Mouse (Mus musculus) thymus, postnatal 14 days (tissue): Measurements from ENCODE around the gene Gm11444.
A peak's percentile ranks its signal among the peaks of the same experiment; 100 is the strongest.

Experiments used
- DNase-seq: peaks from one replicate; pipeline ENCODE4 v3.0.0; 2021

Gm11444 gene

GRCm38 (mm10) chr11:85835001-85835752, 15.0 kb downstream of the Gm11444 start:
- DNase-seq, result no peak

DNA sequence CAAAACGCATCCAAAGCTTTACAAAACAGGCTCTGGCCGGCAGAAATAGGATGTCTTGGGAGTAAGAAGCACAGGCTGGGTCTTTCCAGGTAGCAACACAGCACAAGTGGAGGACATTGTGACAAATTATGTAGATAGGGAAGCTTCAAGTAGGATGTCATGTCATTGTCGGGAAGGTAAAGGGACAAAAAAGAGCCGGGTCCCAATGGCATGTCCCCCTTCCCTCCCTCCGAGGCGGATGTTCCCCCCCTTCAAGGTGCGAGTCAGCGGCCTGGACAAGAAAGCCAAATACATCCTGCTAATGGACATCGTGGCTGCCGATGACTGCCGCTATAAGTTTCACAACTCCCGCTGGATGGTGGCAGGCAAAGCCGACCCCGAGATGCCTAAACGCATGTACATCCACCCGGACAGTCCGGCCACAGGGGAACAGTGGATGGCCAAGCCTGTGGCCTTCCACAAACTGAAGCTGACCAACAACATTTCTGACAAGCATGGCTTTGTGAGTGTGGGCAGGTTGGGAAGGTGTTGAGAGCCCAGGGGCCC, 15.7 kb downstream of the Gm11444 start:
- no peak for DNase-seq

DNA sequence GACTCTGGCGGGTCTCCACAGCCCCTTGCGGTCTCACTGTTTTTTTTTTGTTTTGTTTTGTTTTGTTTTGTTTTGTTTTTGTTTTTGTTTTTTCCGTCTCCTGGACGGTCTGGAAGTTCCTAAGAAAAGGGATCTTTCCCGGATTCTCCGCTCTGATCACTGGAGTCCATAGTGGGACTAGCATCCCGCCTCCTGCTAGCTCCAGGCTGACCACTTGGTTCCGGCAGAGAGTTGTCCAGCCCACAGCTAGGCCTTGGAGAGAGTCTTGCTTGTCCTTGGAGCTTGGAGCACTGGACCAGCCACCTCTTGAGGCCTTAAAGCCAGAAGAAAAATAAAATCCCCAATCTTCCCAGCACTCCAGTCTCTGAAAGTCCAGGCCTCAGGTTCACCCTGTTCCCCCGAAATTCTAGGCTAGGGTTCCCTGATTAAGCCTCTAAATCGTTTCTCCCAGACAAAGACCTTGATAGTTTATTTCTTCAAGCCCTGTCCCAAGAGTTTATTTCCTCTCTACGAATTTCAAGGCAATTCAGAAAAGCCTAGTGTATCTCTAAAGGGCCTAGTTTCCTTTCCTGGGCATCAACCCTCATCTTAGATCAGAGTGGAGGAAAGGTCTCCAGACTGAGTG, 16.3 kb downstream of the Gm11444 start:
- no peak for DNase-seq

- DNase-seq, result no peak
These were observed 17.0 kb downstream of the Gm11444 start for GRCm38 (mm10) chr11:85833081-85833521.

DNA sequence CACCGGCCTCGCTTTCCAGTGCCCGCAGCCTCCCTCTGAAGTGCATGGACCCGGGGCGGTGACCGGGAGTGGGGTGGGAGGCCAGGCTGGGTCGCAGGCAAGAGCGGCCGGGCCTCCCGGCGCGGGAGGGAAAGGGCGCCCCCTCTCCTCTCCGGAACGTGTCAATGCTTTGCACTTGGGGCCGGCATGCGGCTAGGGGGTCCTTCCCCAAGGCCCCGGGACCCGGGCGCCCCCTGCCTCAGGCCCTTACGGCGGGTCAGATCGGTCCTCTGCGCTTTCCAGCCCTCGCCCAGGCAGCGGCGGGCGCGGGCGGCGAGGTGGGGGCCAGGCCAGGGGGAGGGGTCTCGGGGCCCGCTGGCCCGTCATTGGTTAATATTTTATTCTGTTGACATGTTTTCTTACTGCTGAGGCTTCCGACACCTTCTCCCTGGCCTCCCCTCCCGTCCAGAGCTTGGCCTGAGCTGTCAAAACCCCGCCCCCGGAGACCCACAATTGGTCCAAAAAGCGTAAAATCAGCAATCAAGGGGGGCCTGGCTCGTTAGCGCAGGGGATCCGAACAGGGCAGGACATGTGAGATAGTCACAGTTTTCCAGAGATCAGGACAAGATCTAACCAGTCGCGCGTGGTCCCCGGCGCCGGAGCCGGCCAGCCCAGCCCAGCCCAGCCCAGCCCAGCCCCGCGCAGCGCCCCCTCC, 17.8 kb downstream of the Gm11444 start, which contains the start of gene Tbx2:
Tbx2 (plus strand) TSS at position 321 of the 694 bp plus-strand sequence.
- DNase-seq, result no peak

DNA sequence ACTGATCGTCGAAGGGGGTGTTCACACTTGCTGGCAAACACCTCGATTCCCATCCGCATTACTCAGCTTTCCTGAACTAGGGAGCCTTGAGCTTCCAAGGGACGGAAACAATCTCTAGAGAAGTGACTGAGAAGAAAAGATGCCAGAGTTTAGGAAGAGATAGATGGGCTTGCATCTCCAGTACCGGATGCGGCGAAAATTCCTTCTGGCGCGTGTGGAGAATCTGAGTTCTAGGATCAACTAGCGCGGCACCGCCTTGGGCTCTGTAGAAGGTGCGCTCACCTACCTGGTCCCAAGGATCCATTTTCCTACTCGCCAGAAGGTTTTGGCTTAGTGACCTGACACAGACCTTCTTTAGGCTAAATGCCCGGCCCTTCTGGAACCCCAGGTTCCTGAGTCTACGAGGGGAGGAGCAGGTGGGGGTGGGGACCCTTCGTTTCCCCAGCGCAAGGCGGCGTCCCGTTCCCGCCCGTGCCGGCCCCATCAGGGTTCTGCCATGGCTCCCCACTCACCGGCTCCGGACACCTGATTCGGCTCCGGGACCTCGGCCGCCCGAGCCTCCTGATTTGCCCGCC, 18.4 kb downstream of the Gm11444 start:
- no peak for DNase-seq

GRCm38 (mm10) chr11:85830901-85831341, 19.2 kb downstream of the Gm11444 start:
- DNase-seq, result no peak

DNA sequence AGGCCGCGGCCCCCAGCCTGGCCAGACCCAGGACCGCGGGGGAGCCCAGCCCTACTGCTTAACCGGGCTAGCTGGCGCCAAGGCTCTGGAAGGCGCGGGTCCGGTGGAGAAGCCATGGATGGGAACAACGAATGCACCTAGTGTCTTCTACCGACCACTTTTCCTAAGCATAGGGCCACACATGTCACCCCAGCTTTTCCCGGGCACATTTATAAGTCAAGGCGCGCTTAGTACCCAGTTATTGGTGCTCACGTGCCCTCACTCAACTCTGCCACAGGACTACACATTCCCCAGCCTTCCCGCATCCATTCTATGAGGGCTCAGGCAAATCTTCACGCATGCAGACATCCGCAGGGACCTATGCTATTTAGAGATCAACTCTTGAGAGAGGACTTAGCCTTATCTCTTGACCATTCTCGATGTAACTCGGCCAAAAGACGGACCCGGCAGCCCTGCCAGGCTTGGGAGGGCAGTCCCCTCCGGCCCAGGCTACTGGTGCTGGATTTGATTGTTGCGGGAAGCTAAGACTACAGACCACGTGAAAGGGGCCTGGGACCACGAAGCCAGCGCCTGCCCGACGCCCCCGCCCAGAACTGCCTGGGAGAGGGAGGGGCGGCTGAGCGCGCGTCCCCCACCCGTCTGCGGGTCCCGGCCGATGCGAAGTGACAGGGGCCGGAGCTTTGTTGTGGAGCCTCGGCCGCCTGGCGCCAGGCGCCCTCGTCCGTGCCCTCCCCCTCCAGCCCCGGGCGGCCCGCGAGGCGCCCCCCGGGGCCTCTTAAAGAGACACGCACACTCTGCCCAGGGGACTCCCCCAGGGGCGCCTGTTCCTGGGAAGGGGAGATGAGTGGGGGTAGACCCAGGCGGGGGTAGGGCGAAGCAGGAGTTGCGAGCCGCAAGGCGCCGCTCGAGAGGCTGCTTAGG, 20.4 kb downstream of the Gm11444 start:
- DNase-seq, result no peak

- no peak for DNase-seq
These were observed 21.2 kb downstream of the Gm11444 start for GRCm38 (mm10) chr11:85828691-85829519.

GRCm38 (mm10) chr11:85827342-85827741, 22.8 kb downstream of the Gm11444 start:
- no peak for DNase-seq

DNA sequence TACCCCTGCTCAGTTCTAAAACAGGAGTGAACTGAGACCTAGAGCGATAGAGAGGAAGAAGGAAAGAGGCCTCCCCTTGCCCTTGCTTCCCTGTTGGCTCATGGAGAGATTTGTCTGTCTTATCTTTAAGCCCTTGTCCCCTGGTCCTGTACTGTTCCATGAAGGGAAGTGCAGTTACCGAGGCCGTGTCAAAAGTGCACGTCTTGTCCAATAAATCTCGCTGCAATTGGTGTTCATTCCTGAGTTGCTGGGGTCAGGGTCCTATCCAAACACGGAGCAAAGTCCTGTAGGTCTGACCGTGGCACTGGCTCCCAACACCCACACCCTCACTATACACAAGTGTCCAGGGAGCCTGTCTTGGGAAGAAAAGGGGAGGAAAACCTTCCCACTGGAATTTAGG, 24.3 kb downstream of the Gm11444 start:
- no peak for DNase-seq

GRCm38 (mm10) chr11:85825031-85825430, 25.1 kb downstream of the Gm11444 start:
- DNase-seq, result no peak

- DNase-seq, result no peak
These were observed 26.3 kb downstream of the Gm11444 start for GRCm38 (mm10) chr11:85823794-85824193.

DNA sequence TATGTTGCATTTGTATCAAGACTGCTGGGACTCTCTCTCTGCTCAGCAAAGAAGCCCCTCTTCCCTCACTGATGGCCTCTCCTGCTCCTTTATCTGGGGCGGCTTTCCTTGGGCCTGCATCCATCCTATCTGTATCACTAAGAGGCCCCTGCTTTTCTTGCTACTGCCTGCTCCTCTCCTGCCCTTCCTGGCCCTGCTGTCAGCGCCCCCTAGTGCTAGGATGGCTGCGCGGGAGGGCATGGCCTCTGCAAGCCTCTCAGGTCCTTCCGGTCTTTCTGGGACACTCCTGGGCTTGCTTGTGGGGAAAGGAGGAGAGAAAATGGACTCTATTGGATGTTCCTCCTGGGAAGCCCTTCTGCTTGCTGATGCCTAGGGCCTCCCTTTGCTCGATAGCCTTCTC, 27.0 kb downstream of the Gm11444 start:
- DNase-seq, result peak; percentile 82

- no peak for DNase-seq
These were observed 28.5 kb downstream of the Gm11444 start for GRCm38 (mm10) chr11:85821659-85822058.

DNA sequence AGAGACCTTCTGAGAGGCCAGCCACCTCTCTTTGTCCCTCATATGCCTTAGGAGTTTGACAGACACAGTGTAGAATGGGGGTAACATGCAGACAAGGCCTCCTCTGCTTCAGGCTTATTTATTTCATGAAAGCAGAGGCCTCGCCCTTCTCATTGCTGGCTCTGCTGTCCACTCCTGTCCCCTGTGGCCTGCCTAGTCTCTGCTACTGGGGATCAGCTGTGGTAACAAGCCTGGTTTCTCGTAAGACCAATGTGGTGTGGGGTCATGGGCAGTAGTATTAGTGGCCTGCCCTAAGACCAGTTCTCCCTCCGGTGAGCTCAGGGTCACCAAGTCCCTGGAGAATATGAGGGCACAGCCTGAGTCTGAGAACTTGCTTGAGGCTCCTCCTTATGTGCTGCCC, 29.2 kb downstream of the Gm11444 start:
- no peak for DNase-seq

DNA sequence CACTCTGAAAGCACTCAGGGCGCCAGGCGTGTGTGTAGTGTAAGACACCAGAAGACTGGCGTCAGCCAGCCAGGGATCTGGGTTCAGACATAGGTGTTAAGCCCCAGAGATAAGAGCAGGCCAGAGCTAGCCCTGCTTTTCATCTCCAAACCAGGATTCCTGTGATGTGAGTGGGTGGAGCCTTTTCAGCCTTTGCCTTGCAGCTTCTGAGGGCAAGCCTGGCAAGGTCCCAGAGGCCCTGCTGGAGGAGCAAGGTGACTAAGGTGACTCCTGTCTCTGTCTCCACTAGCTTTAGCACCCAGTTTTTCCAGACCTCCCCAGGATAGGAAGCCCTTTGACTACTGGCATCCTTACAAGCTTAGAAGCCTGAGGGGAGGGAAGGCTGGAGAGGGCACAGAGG, 31.7 kb downstream of the Gm11444 start:
- DNase-seq, result no peak

GRCm38 (mm10) chr11:85816471-85816870, 33.7 kb downstream of the Gm11444 start:
- no peak for DNase-seq

- no peak for DNase-seq
These were observed 35.5 kb downstream of the Gm11444 start for GRCm38 (mm10) chr11:85814678-85815077.

DNA sequence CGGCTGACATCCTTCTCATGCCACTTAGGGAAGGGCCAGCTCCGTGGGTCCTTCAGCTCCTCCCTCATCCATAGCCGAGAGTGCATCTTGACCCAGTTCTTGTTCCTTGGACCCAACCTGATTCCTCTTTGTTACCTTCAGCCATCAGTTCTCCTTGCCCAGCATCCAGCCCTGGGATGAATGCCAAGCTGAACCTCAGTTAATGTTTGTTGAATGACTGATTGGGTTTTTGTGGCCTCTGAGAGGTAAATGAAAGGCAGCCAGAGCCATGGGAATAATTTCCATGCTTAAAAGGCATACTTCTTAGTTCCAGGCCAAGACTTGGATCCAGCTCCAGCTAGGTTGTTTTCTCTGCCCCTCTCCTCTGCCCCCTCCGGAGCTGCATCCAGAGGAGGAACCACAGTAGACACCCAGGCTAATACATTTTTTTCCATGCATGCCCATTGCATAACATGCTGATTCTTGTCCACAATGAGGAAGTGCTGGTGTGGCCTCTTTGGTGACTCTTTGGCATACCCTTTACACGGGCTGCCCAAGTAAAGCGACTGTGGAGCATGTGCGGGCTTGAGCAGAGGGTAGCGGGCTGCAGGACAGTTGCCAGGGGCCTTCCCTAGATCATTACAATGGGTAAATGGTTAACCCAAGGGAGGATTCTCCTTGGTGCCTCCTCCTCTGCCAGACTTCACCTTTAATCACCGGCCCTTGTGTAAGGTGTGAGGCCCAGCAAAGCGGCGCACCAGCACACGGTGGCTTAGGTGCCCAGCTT, 37.7 kb downstream of the Gm11444 start:
- no peak for DNase-seq
